Mouse (Mus musculus) limb, embryonic 14.5 days (tissue): ENCODE data around the gene Fam53b. TPM values are rescaled to one million over a fixed set of nuclear protein-coding genes. Genes with fewer than 3 reads are reported as not detected.

Source experiments
- ATAC-seq: fragments of 200-750 bp; cut with Nextera tagmentation; 2 replicates; pipeline ENCODE4 v1.8.0; 2017; ENCODE audit warnings: low read depth, moderate number of reproducible peaks, moderate TSS enrichment; ENCODE audit not compliant: low FRiP score
- DNase-seq: peaks from one replicate; pipeline ENCODE4 v3.0.0-alpha.2; 2015; ENCODE audit warnings: low spot score
- H3K27ac ChIP-seq: fragments of 300-500 bp; sonication (generic); replicated peaks from 2 replicates; pipeline ENCODE4 v1.5.1; 2014; ENCODE audit warnings: low read depth, mild to moderate bottlenecking, low read length, moderate library complexity, mixed read lengths
- H3K27me3 ChIP-seq: fragments of 300-500 bp; sonication (generic); 2 replicates; pipeline ENCODE4 v1.6.1; 2014; ENCODE audit warnings: low read length, mixed read lengths; ENCODE audit not compliant: control insufficient read depth, insufficient read depth
- H3K36me3 ChIP-seq: fragments of 300-500 bp; sonication (generic); 2 replicates; pipeline ENCODE4 v1.6.1; 2014; ENCODE audit warnings: mild to moderate bottlenecking, low read length, moderate library complexity, mixed read lengths; ENCODE audit not compliant: control insufficient read depth, insufficient read depth
- H3K4me1 ChIP-seq: fragments of 300-500 bp; sonication (generic); 2 replicates; pipeline ENCODE4 v1.6.1; 2014; ENCODE audit warnings: antibody characterized with exemption, low read length, mixed read lengths; ENCODE audit not compliant: control insufficient read depth, insufficient read depth
- H3K4me2 ChIP-seq: fragments of 300-500 bp; sonication (generic); replicated peaks from 2 replicates; pipeline ENCODE4 v1.6.1; 2014; ENCODE audit warnings: low read depth, mild to moderate bottlenecking, low read length, moderate library complexity; ENCODE audit not compliant: severe bottlenecking
- H3K4me3 ChIP-seq: fragments of 300-500 bp; sonication (generic); replicated peaks from 2 replicates; pipeline ENCODE4 v1.5.1; 2014; ENCODE audit warnings: low read length
- H3K9ac ChIP-seq: fragments of 300-500 bp; sonication (generic); 2 replicates; pipeline ENCODE4 v1.6.1; 2014; ENCODE audit warnings: mild to moderate bottlenecking, low read depth, low read length, moderate library complexity; ENCODE audit not compliant: severe bottlenecking
- H3K9me3 ChIP-seq: fragments of 300-500 bp; sonication (generic); 2 replicates; pipeline ENCODE4 v1.6.1; 2016; ENCODE audit warnings: low read length; ENCODE audit not compliant: control insufficient read depth
- POLR2A ChIP-seq: fragments of 200-500 bp; IDR thresholded peaks from 2 replicates; pipeline ENCODE4 v1.8.0; 2012; ENCODE audit warnings: inconsistent platforms, mild to moderate bottlenecking, moderate library complexity, borderline replicate concordance; ENCODE audit not compliant: insufficient read depth, insufficient read length; ENCODE audit errors: extremely low read depth
- WGBS: fragments of 180-500 bp; shearing (Covaris S2); extraction: QIAGEN DNeasy Blood & Tissue Kit; methylation state at CpG from one replicate; pipeline ENCODE4 v1.1.7; 2014; 5-methylcytosine and 5-hydroxymethylcytosine counted together
- polyA plus RNA-seq, 2 experiments: library from polyadenylated mRNA; depleted of rRNA in 1 of 2; stranded (reverse) in 1 of 2; unstranded in 1 of 2; fragments of >200 nt; fragmentation: Nextera tagmentation in 1 of 2; extraction: Ambion mirVana in 1 of 2; gene quantifications; 2 replicates each; pipeline versions ENCODE4 v1.2.1 to v1.2.3; 2012 to 2014

The Fam53b gene
- polyA plus RNA-seq, 2 experiments = 15.1 to 20.8 TPM

DNA sequence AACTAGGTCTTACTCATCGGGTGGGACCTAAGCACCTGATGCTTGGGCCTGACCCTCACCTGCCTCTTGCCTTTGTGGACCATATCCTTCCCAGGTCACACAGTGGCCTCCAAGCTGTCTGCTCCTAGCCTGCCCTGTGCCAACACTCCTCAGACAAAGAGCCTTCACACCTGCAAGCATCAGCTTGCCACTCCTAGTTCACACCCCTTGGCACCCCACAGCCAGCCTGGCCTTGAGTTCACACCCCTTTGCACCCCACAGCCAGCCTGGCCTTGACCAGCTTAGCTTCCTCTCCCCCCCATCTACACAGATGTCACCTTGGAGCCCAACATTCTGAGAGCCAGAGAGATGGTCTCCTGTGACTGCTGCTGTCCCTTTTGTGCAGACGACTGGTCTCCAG, 10.3 kb downstream of the Fam53b start:
- H3K4me2 ChIP-seq = no peak overlapping the region
- H3K36me3 ChIP-seq = peaks cover 7% of the 10 kb centered on the region
- H3K9me3 ChIP-seq = no peaks in the 10 kb centered on the region
- H3K4me1 ChIP-seq = peaks cover 28% of the 10 kb centered on the region
- no peaks in the 10 kb centered on the region for H3K27me3 ChIP-seq
- WGBS = 74% methylated on average over 2 of the region's 2 CpGs
- ATAC-seq (no peak), DNase-seq (no peak)
- H3K27ac ChIP-seq = no peak overlapping the region
- no peak overlapping the region for H3K4me3 ChIP-seq
- no peak overlapping the region for H3K9ac ChIP-seq
- TF ChIP-seq POLR2A = no peak

DNA sequence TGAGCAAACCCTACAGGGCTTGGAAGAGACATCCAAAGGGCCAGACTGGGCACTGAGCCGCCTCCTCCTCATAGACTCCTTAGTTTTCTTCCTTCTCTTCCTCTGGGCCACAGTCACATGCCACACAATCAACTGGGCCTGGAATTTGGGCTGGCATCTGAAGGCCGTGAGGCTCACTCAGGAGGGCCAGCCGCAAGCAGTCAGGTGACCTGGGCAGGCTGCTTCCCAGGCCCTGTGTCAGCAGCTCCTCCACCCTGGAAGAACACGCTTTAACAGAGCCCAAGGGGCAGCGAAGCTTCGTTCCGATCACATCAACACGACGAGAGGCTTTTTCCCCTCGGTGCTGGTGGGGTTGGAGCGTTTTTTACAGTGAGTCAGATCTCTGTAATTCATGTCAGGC, 11.0 kb downstream of the Fam53b start:
- Histone ChIP-seq H3K4me3 (no peak overlapping the region), H3K4me2 (no peak overlapping the region), H3K36me3 (peaks cover 7% of the 10 kb centered on the region), H3K27ac (no peak overlapping the region), H3K9ac (no peak overlapping the region), H3K4me1 (peaks cover 21% of the 10 kb centered on the region), H3K27me3 (no peaks in the 10 kb centered on the region), H3K9me3 (no peaks in the 10 kb centered on the region)
- ATAC-seq (no peak), DNase-seq (no peak)
- TF ChIP-seq POLR2A = no peak
- WGBS = 76% methylated on average over 11 of the region's 11 CpGs

DNA sequence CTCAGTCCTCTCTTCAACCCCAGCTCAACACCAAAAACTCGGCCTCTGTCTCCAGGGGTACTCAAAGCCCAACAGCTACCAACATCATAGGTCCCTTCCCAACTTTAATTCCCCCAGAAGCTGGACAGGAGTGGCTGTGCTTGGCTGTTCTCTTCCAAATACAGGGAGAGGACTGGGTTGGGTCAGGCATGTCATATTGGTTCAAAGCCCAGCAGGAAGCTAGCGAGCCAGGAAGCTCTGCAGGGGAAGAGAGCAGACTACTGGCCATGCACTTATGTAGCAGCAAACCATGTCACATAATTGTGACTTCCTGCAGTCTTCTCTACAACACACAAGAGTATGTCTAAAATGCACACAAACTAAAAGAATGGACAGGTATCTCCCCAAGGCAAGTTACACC, 11.6 kb downstream of the Fam53b start:
- no peak overlapping the region for H3K9ac ChIP-seq
- H3K27me3 ChIP-seq = no peaks in the 10 kb centered on the region
- no peak for ATAC-seq
- H3K9me3 ChIP-seq = no peaks in the 10 kb centered on the region
- peaks cover 7% of the 10 kb centered on the region for H3K36me3 ChIP-seq
- peaks cover 15% of the 10 kb centered on the region for H3K4me1 ChIP-seq
- 74% methylated on average over 2 of the region's 2 CpGs for WGBS
- H3K4me3 ChIP-seq = no peak overlapping the region
- no peak for DNase-seq
- H3K27ac ChIP-seq = no peak overlapping the region
- no peak for TF ChIP-seq POLR2A
- no peak overlapping the region for H3K4me2 ChIP-seq

DNA sequence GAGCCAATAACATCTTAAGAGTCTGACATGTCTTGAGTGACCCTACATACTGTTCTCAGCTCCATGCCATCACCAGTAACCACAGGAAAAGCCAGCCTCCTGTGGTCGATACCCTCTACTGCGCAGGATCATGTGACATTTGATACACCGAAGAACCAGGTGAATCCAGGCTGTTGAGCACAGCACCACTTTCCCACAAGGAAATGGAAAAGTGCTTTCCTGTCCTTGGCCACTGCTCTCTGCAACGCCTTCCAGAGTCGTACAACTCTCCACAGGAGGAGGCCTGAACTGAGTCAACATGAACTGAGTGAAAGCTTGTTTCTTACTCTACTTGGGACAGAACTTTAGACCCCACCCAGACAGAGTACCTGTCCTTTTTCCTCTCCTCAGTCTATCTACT, 12.2 kb downstream of the Fam53b start:
- Histone ChIP-seq H3K4me3 (no peak overlapping the region), H3K27me3 (no peaks in the 10 kb centered on the region), H3K27ac (no peak overlapping the region), H3K4me2 (no peak overlapping the region), H3K9ac (no peak overlapping the region), H3K4me1 (peaks cover 11% of the 10 kb centered on the region), H3K36me3 (peaks cover 7% of the 10 kb centered on the region), H3K9me3 (no peaks in the 10 kb centered on the region)
- DNase-seq (no peak), ATAC-seq (no peak)
- TF ChIP-seq POLR2A = no peak
- WGBS = 75% methylated on average over 5 of the region's 5 CpGs

DNA sequence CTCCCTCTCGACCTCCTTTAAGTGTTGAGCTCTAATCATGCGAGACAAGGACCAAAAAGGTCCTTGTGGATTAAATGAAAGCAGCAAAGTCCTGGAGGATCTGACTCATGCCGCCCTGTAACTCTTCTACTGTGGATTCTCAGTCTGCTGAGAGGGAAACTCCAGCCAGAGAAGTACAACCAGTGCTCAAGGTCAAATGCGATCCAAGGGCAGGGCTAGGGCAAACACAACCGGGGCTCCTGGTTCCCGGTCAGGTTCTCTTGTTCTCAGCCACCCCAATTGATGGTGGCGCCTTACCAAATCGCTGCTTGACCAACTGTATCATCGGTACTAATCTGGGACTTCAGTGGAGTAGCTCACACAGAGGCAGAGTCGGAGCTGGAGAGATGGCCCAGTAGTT, 12.8 kb downstream of the Fam53b start:
- Histone ChIP-seq H3K4me2 (no peak overlapping the region), H3K27ac (no peak overlapping the region), H3K36me3 (peaks cover 7% of the 10 kb centered on the region), H3K9me3 (no peaks in the 10 kb centered on the region), H3K4me1 (peaks cover 11% of the 10 kb centered on the region), H3K4me3 (no peak overlapping the region), H3K9ac (no peak overlapping the region), H3K27me3 (no peaks in the 10 kb centered on the region)
- no peak for TF ChIP-seq POLR2A
- DNase-seq = no peak
- 94% methylated on average over 10 of the region's 10 CpGs for WGBS
- no peak for ATAC-seq
